Mouse (Mus musculus): ENCODE results near the gene Rpl13a. TPM values are rescaled to one million over a fixed set of nuclear protein-coding genes. Genes with fewer than 3 reads are reported as not detected.
"Not testable (repeated sequence)": the region's sequence is repeated elsewhere in the genome, so short reads cannot be mapped to it uniquely, and the experiment has no call there.

Rpl13a gene
- polyA plus RNA-seq, 1 experiment from 2014 or later, result 1,710 TPM

- not testable (repeated sequence) for H3K9me3 ChIP-seq (ENCODE audit: control insufficient read depth, low read length); H3K4me2 ChIP-seq (ENCODE audit: low read length); H3K27ac ChIP-seq (ENCODE audit: low read depth); H3K27me3 ChIP-seq (replicated peaks; ENCODE audit: control insufficient read depth, insufficient read depth, low read length); ATAC-seq (replicated peaks; ENCODE audit: low FRiP score, low TSS enrichment, low read depth); H3K9ac ChIP-seq (ENCODE audit: low read length); H3K4me1 ChIP-seq (replicated peaks; ENCODE audit: control insufficient read depth, insufficient read depth, low read length); H3K36me3 ChIP-seq (ENCODE audit: control insufficient read depth, insufficient read depth, low read length); DNase-seq (ENCODE audit: low spot score); H3K4me3 ChIP-seq (ENCODE audit: low read depth, low read length)
- WGBS, result 85% methylated on average over 4 of the region's 4 CpGs
Measured at GRCm38 (mm10) chr7:45110089-45110488, 18.5 kb downstream of the Rpl13a start.

GRCm38 (mm10) chr7:45107052-45107645 lies 21.4 kb downstream of the Rpl13a start:
- Histone ChIP-seq H3K4me3 (ENCODE audit: low read depth, low read length) (no peak overlapping the region), H3K27me3 (replicated peaks; ENCODE audit: control insufficient read depth, insufficient read depth, low read length) (no peaks in the 10 kb centered on the region), H3K36me3 (ENCODE audit: control insufficient read depth, insufficient read depth, low read length) (no peaks in the 10 kb centered on the region), H3K4me2 (ENCODE audit: low read length) (no peak overlapping the region), H3K9ac (ENCODE audit: low read length) (no peak overlapping the region), H3K27ac (ENCODE audit: low read depth) (no peak overlapping the region), H3K9me3 (ENCODE audit: control insufficient read depth, low read length) (no peaks in the 10 kb centered on the region), H3K4me1 (replicated peaks; ENCODE audit: control insufficient read depth, insufficient read depth, low read length) (peaks cover 17% of the 10 kb centered on the region)
- no peak for ATAC-seq (replicated peaks; ENCODE audit: low FRiP score, low TSS enrichment, low read depth)
- DNase-seq (ENCODE audit: low spot score), result no peak
- WGBS, result 50% methylated on average over 5 of the region's 5 CpGs

GRCm38 (mm10) chr7:45106441-45106840 lies 22.1 kb downstream of the Rpl13a start:
- WGBS, result 59% methylated on average over 6 of the region's 6 CpGs

GRCm38 (mm10) chr7:45105491-45105890 lies 23.1 kb downstream of the Rpl13a start:
- H3K9me3 ChIP-seq (ENCODE audit: control insufficient read depth, low read length), result no peaks in the 10 kb centered on the region
- no peak overlapping the region for H3K9ac ChIP-seq (ENCODE audit: low read length)
- no peak overlapping the region for H3K4me2 ChIP-seq (ENCODE audit: low read length)
- H3K4me3 ChIP-seq (ENCODE audit: low read depth, low read length), result no peak overlapping the region
- no peak overlapping the region for H3K27ac ChIP-seq (ENCODE audit: low read depth)
- H3K36me3 ChIP-seq (ENCODE audit: control insufficient read depth, insufficient read depth, low read length), result no peaks in the 10 kb centered on the region
- DNase-seq (ENCODE audit: low spot score) (no peak), ATAC-seq (replicated peaks; ENCODE audit: low FRiP score, low TSS enrichment, low read depth) (no peak)
- no peaks in the 10 kb centered on the region for H3K27me3 ChIP-seq (replicated peaks; ENCODE audit: control insufficient read depth, insufficient read depth, low read length)
- whole genome bisulfite sequencing, result 76% methylated on average over 8 of the region's 8 CpGs
- H3K4me1 ChIP-seq (replicated peaks; ENCODE audit: control insufficient read depth, insufficient read depth, low read length), result peaks cover 17% of the 10 kb centered on the region

More at GRCm38 (mm10) chr7:45106441-45106840, 22.1 kb downstream of the Rpl13a start:
- no peak for ATAC-seq (replicated peaks; ENCODE audit: low FRiP score, low TSS enrichment, low read depth)
- H3K9ac ChIP-seq (ENCODE audit: low read length), result no peak overlapping the region
- H3K4me3 ChIP-seq (ENCODE audit: low read depth, low read length), result no peak overlapping the region
- no peak for DNase-seq (ENCODE audit: low spot score)
- no peak overlapping the region for H3K4me2 ChIP-seq (ENCODE audit: low read length)
- H3K27me3 ChIP-seq (replicated peaks; ENCODE audit: control insufficient read depth, insufficient read depth, low read length), result no peaks in the 10 kb centered on the region
- H3K27ac ChIP-seq (ENCODE audit: low read depth), result no peak overlapping the region
- no peaks in the 10 kb centered on the region for H3K9me3 ChIP-seq (ENCODE audit: control insufficient read depth, low read length)
- peaks cover 17% of the 10 kb centered on the region for H3K4me1 ChIP-seq (replicated peaks; ENCODE audit: control insufficient read depth, insufficient read depth, low read length)
- no peaks in the 10 kb centered on the region for H3K36me3 ChIP-seq (ENCODE audit: control insufficient read depth, insufficient read depth, low read length)

- H3K36me3 ChIP-seq (ENCODE audit: control insufficient read depth, insufficient read depth, low read length), result no peaks in the 10 kb centered on the region
- no peak overlapping the region for H3K4me2 ChIP-seq (ENCODE audit: low read length)
- WGBS, result 83% methylated on average over 5 of the region's 5 CpGs
- ATAC-seq (replicated peaks; ENCODE audit: low FRiP score, low TSS enrichment, low read depth) (no peak), DNase-seq (ENCODE audit: low spot score) (no peak)
- H3K27ac ChIP-seq (ENCODE audit: low read depth), result no peak overlapping the region
- H3K9me3 ChIP-seq (ENCODE audit: control insufficient read depth, low read length), result no peaks in the 10 kb centered on the region
- no peak overlapping the region for H3K9ac ChIP-seq (ENCODE audit: low read length)
- peaks cover 17% of the 10 kb centered on the region for H3K4me1 ChIP-seq (replicated peaks; ENCODE audit: control insufficient read depth, insufficient read depth, low read length)
- no peaks in the 10 kb centered on the region for H3K27me3 ChIP-seq (replicated peaks; ENCODE audit: control insufficient read depth, insufficient read depth, low read length)
- no peak overlapping the region for H3K4me3 ChIP-seq (ENCODE audit: low read depth, low read length)
Measured at GRCm38 (mm10) chr7:45104941-45105340, 23.6 kb downstream of the Rpl13a start.

- peak; percentile 84 for DNase-seq (ENCODE audit: low spot score)
Measured at GRCm38 (mm10) chr7:45103652-45104180, 24.8 kb downstream of the Rpl13a start, which contains the start of gene Fcgrt. Gene Fcgrt, minus strand, starts transcription at chr7:45103851.

GRCm38 (mm10) chr7:45102940-45103585 lies 25.5 kb downstream of the Rpl13a start:
- ATAC-seq (replicated peaks; ENCODE audit: low FRiP score, low TSS enrichment, low read depth) (no peak; the same call in 1 of the 2 replicates), DNase-seq (ENCODE audit: low spot score) (no peak)
- peak overlapping the region; percentile 59 for H3K9ac ChIP-seq (ENCODE audit: low read length)
- H3K27me3 ChIP-seq (replicated peaks; ENCODE audit: control insufficient read depth, insufficient read depth, low read length), result no peaks in the 10 kb centered on the region
- peak overlapping the region; percentile 61 for H3K4me2 ChIP-seq (ENCODE audit: low read length)
- H3K4me3 ChIP-seq (ENCODE audit: low read depth, low read length), result peak overlapping the region; percentile 40
- peaks cover 17% of the 10 kb centered on the region for H3K4me1 ChIP-seq (replicated peaks; ENCODE audit: control insufficient read depth, insufficient read depth, low read length)
- 51% methylated on average over 9 of the region's 9 CpGs for WGBS
- no peaks in the 10 kb centered on the region for H3K36me3 ChIP-seq (ENCODE audit: control insufficient read depth, insufficient read depth, low read length)
- no peaks in the 10 kb centered on the region for H3K9me3 ChIP-seq (ENCODE audit: control insufficient read depth, low read length)
- H3K27ac ChIP-seq (ENCODE audit: low read depth), result peak overlapping the region; percentile 92

More at GRCm38 (mm10) chr7:45103652-45104180, 24.8 kb downstream of the Rpl13a start, which contains the start of gene Fcgrt:
- no peaks in the 10 kb centered on the region for H3K9me3 ChIP-seq (ENCODE audit: control insufficient read depth, low read length)
- WGBS, result 12% methylated on average over 7 of the region's 7 CpGs
- H3K27ac ChIP-seq (ENCODE audit: low read depth), result peak within 1 kb of the TSS; percentile 92
- H3K36me3 ChIP-seq (ENCODE audit: control insufficient read depth, insufficient read depth, low read length), result no peaks in the 10 kb centered on the region
- H3K4me3 ChIP-seq (ENCODE audit: low read depth, low read length), result peak within 1 kb of the TSS; percentile 40
- peak within 1 kb of the TSS; percentile 59 for H3K9ac ChIP-seq (ENCODE audit: low read length)
- peak within 1 kb of the TSS; percentile 61 for H3K4me2 ChIP-seq (ENCODE audit: low read length)
- peaks cover 17% of the 10 kb centered on the region for H3K4me1 ChIP-seq (replicated peaks; ENCODE audit: control insufficient read depth, insufficient read depth, low read length)
- peak; percentile 87 for ATAC-seq (replicated peaks; ENCODE audit: low FRiP score, low TSS enrichment, low read depth)
- no peaks in the 10 kb centered on the region for H3K27me3 ChIP-seq (replicated peaks; ENCODE audit: control insufficient read depth, insufficient read depth, low read length)

- Histone ChIP-seq H3K4me2 (ENCODE audit: low read length) (peak overlapping the region; percentile 61), H3K27ac (ENCODE audit: low read depth) (peak overlapping the region; percentile 92; the same call in 1 of the 2 replicates), H3K9me3 (ENCODE audit: control insufficient read depth, low read length) (no peaks in the 10 kb centered on the region), H3K27me3 (replicated peaks; ENCODE audit: control insufficient read depth, insufficient read depth, low read length) (no peaks in the 10 kb centered on the region), H3K36me3 (ENCODE audit: control insufficient read depth, insufficient read depth, low read length) (0 out of 2 replicates have a peak, but pooled peaks cover under 1% of the 10 kb centered on the region), H3K9ac (ENCODE audit: low read length) (peak overlapping the region; percentile 59; the same call in 1 of the 2 replicates), H3K4me1 (replicated peaks; ENCODE audit: control insufficient read depth, insufficient read depth, low read length) (peaks cover 17% of the 10 kb centered on the region), H3K4me3 (ENCODE audit: low read depth, low read length) (peak overlapping the region; percentile 40; the same call in 1 of the 2 replicates)
- 79% methylated on average over 11 of the region's 11 CpGs for WGBS
- ATAC-seq (replicated peaks; ENCODE audit: low FRiP score, low TSS enrichment, low read depth) (no peak), DNase-seq (ENCODE audit: low spot score) (no peak)
Measured at GRCm38 (mm10) chr7:45102441-45102840, 26.1 kb downstream of the Rpl13a start.
